Mouse (Mus musculus) kidney, embryonic 14.5 days (tissue): ENCODE measurements around the gene Anxa10. TPM values are rescaled to one million over a fixed set of nuclear protein-coding genes. Genes with fewer than 3 reads are reported as not detected.

Source experiments
- ATAC-seq: fragments of 200-750 bp; cut with Nextera tagmentation; 2 replicates; pipeline ENCODE4 v1.8.0; 2017; ENCODE audit warnings: moderate number of reproducible peaks, mild to moderate bottlenecking, moderate TSS enrichment, moderate library complexity; ENCODE audit not compliant: low FRiP score, low TSS enrichment
- H3K27ac ChIP-seq: fragments of 300-500 bp; sonication (generic); 2 replicates; pipeline ENCODE4 v1.5.1; 2014; ENCODE audit warnings: low read depth, mild to moderate bottlenecking, low read length, moderate library complexity, mixed read lengths
- H3K27me3 ChIP-seq: fragments of 300-500 bp; sonication (generic); 2 replicates; pipeline ENCODE4 v1.6.1; 2014; ENCODE audit warnings: mild to moderate bottlenecking, low read length; ENCODE audit not compliant: control insufficient read depth, insufficient read depth
- H3K36me3 ChIP-seq: fragments of 300-500 bp; sonication (generic); 2 replicates; pipeline ENCODE4 v1.6.1; 2014; ENCODE audit warnings: low read length, mixed read lengths; ENCODE audit not compliant: control insufficient read depth, insufficient read depth
- H3K4me1 ChIP-seq: fragments of 300-500 bp; sonication (generic); 2 replicates; pipeline ENCODE4 v1.6.1; 2014; ENCODE audit warnings: low read length, mixed read lengths; ENCODE audit not compliant: control insufficient read depth, insufficient read depth
- H3K4me2 ChIP-seq: fragments of 300-500 bp; sonication (generic); replicated peaks from 2 replicates; pipeline ENCODE4 v1.6.1; 2014; ENCODE audit warnings: low read depth, mild to moderate bottlenecking, low read length
- H3K4me3 ChIP-seq: fragments of 300-500 bp; sonication (generic); 2 replicates; pipeline ENCODE4 v1.5.1; 2014; ENCODE audit warnings: mild to moderate bottlenecking, low read length
- H3K9ac ChIP-seq: fragments of 300-500 bp; sonication (generic); 2 replicates; pipeline ENCODE4 v1.6.1; 2014; ENCODE audit warnings: low read depth, mild to moderate bottlenecking, low read length, moderate library complexity
- H3K9me3 ChIP-seq: fragments of 300-500 bp; sonication (generic); 2 replicates; pipeline ENCODE4 v1.6.1; 2016; ENCODE audit warnings: low read length; ENCODE audit not compliant: control insufficient read depth
- WGBS: fragments of 180-500 bp; shearing (Covaris S2); extraction: QIAGEN DNeasy Blood & Tissue Kit; methylation state at CpG from one replicate; pipeline ENCODE4 v1.1.7; 2014; 5-methylcytosine and 5-hydroxymethylcytosine counted together
- polyA plus RNA-seq: library from polyadenylated mRNA; unstranded; fragments of >200 nt; fragmentation: Nextera tagmentation; extraction: Ambion mirVana; gene quantifications from 2 replicates; pipeline ENCODE4 v1.2.1, GENCODE M21; 2014

The Anxa10 gene
- polyA plus RNA-seq, 1 experiment from 2014 or later, result not detected

GRCm38 (mm10) chr8:62014582-62014981 is 108.4 kb downstream of the Anxa10 start:
- no peak for ATAC-seq
- H3K27ac ChIP-seq, result no peak overlapping the region
- 94% methylated on average over 4 of the region's 4 CpGs for WGBS

GRCm38 (mm10) chr8:62014166-62014565 is 108.8 kb downstream of the Anxa10 start:
- H3K4me3 ChIP-seq, result no peak overlapping the region
- no peaks in the 10 kb centered on the region for H3K4me1 ChIP-seq
- 96% methylated on average over 4 of the region's 4 CpGs for WGBS
- H3K4me2 ChIP-seq, result no peak overlapping the region
- no peak overlapping the region for H3K27ac ChIP-seq
- ATAC-seq, result no peak
- H3K27me3 ChIP-seq, result no peaks in the 10 kb centered on the region
- H3K36me3 ChIP-seq, result no peaks in the 10 kb centered on the region
- no peak overlapping the region for H3K9ac ChIP-seq
- peaks cover under 1% of the 10 kb centered on the region; the same call in 1 of the 2 replicates for H3K9me3 ChIP-seq

More at GRCm38 (mm10) chr8:62014582-62014981, 108.4 kb downstream of the Anxa10 start:
- Histone ChIP-seq H3K4me3 (no peak overlapping the region), H3K4me2 (no peak overlapping the region), H3K36me3 (no peaks in the 10 kb centered on the region), H3K4me1 (no peaks in the 10 kb centered on the region), H3K9ac (no peak overlapping the region), H3K27me3 (no peaks in the 10 kb centered on the region), H3K9me3 (no peaks in the 10 kb centered on the region)

Other genes with a start within 250 kb of the Anxa10 start
- gene Palld, start 220.5 kb downstream of the Anxa10 start, polyA plus RNA-seq, result 41.6 and 53.1 TPM in 2 replicates
- 0.39 and 0.64 TPM in 2 replicates for gene Ddx60, start 195.1 kb downstream of the Anxa10 start, polyA plus RNA-seq